Mouse (Mus musculus) cerebellum, postnatal 25 days (tissue): Measurements from ENCODE around the gene Slc16a8.

Experiments used
- DNase-seq, 2 experiments: peaks; one replicate each; pipeline ENCODE4 v3.0.0; 2021; ENCODE audit warnings: mixed read lengths in 2 of 2

The Slc16a8 gene

DNA sequence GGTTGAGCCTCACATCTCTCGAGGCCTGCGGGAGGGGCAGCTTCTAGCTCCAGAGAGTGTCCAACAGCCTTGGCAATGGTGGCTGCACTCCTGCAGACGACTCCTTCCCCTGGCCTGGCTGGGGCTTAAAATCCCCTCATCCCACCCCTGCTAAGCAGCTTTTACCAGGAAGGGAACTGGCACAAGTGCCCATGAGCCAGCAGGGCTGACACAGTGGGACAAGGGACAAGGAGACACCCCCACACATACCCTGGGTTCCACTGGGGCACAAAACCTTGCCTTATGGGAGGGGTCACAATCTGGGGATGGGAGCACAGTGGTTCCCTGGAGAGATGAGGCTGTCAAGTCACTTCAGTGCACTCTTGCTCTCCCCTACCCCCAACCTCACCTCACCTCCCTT lies at the start of gene Slc16a8:
TSS of gene Slc16a8 (minus strand) at position 101 of the 400 bp plus-strand sequence.
- DNase-seq, result no peak

DNA sequence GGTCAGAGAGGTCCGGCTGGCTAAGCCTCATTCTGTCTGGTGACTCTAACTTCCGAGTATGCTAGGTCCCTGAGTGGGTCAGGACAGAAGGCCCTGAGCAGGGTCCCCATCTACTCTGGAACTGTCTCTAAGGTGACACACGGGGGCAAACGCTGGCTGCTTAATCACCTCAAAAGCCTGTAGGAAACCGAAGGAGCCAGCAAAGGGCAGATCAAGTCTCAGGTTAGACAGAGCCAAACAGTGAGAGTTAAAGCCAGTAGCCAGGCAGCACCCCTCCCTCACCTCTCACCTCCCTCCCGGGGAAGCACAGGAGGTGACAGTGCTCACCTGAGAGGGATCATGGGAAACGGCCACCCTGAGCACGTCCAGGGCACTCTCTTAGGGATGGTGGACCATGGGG lies 49.2 kb upstream of the Slc16a8 start:
- peak; percentile 25 to 32 for DNase-seq

DNA sequence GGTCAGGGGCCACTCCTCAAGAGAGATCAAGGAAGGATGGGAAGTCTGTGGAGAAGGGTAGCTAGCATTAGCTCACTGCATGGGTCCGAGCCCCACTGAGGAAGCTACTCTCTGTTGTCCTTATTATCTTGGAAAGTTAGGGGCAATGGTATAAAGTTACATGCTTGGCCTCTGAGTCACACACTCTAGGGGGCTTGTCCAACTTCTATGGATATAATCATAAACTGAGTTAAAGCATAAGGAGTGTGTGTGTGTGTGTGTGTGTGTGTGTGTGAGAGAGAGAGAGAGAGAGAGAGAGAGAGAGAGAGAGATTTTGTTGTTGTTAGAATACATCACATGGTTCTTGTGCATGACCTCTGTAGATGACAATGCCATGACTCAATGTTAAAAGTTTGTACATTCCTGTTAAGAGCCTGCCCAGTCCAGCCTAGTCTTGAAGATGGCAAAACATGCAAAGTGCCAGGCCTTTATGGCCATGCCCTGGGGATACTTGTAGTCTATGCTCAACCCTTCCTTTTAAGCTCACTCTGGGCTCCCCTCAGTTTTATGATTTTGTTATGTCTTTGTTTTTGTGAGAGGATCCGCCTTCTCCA lies 45.1 kb upstream of the Slc16a8 start:
- no peak for DNase-seq

DNA sequence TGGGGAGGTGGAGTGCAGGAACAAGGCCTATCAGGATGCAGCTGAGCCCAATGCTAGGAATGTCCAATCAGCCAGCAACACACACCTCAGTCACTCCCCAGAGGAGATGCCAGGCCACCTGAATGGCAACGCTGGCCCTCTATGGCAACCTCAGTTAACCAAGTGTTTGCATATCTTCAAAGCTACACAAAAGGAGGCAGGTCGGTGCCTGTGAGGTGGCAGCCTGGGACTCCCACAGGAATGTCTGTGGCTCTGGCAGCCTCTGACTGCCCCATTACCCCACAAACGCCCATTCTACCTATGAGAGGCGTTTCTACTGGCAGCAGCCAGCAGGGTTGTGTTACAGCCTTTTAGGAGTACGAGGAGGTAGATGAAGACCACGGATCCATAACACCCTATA lies 44.0 kb upstream of the Slc16a8 start:
- no peak for DNase-seq

DNA sequence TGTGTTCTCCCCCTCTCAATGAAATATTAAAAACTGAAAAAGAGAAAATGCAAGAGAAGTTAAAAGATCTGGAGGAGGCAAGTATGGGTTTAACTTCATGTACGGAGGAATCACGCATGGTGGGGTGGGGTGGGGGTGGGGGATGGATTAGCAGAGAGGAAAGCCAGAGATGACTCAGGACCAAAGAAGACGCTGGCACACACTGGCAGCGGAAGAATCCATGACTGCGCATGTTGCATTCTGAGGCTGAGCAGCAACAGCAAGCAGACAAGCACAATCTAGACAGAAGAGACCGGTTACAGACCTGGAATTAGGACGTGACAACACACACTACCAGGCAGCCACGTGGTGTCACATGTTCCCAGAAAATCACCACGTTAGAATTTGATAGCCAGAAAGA lies 38.2 kb upstream of the Slc16a8 start:
- DNase-seq, result no peak

DNA sequence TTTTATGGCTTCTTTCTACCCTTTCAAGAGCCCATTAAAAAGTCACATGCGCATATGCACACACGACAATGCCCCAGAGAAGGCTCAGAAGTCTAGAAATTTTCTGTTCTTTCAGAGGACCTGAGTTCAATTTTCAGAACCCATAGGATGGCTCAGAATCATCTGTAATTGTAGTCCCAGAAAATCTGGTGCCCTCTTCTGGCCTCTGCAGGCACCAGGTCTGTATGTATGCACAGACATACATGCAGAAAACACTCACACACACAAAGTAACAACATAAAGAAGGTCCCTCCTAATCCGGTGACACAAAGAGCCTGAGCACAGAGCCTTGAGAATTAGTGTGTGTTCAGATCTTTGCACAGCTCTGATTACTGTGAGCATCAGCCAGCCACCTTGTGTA lies 35.8 kb upstream of the Slc16a8 start:
- DNase-seq, result no peak

DNA sequence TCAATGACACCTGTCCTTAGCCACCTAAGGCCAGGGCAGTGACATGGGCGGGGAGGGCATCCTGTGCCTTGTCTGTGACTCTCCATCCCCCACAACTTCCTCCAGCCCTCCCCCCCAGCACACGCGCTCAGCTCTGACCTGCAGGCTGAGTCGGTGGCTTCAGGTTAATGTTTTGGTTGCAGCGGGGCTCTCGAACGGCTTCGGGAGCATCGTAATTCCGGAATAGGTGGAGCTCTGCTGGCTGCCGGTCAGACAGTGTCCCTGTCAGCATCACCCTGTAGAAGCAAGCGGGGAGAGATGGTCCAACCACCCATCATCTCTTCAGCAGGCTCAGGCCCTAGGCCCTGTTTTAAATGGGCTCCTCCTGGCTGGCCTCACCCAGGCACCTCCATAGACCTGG lies 34.9 kb upstream of the Slc16a8 start:
- DNase-seq, result no peak

DNA sequence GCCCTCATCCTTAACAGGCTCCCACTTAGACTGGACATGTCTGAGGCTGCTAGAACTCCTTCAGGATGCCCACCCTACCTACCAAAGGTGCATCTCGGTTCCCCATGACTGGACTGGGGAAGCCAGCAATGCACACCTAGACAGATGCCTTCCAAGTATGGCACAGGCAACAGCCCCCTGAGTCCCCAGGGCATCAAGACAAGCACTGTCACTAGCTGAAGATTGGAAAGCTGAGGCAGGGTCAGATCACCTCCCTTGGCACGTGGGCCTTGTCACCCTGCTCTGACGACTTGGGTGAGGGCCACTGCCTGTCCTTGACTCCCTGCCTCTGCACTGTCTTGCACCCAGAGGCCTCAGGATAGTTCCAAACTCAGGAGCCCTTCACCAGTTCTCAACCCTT lies 33.8 kb upstream of the Slc16a8 start:
- no peak for DNase-seq

DNA sequence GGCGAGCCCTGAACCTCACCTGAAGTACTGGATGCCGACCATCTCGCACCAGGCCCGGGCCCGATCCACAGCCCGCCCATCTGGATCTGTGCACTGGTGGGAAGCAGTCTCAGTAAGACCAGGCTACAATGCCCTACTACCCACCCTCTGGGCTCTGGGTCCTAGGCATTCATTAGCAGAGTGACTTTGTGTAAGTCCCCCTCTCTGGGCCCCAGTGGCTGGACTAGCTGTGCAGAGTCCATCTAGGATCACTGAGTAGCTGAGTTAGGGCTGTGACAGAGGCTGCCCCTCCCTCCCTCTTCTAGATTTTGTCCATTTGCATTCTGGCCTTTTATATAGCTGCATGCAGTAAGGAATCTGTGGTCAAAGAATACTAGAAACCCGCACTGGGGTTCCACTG lies 32.5 kb upstream of the Slc16a8 start:
- no peak for DNase-seq

DNA sequence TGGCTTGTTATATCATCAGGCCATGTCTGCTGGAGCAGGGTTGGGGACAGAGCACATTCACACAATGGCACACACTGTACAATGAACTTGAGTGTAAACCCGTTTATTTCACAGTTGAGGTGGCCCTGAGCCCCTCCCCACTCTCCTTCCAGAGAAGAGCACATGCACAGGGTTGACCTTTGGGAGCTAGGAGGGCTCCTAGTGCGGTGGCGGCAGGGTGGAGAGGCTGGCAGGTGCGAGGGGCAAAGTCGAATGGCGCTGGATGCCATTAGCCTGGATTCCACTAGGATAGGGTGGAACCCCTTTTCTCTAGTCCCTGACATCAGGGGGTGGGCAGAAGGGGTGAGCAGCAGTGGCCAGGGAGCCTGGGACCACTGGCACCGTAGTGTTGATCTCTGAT lies 31.6 kb upstream of the Slc16a8 start:
- no peak for DNase-seq

DNA sequence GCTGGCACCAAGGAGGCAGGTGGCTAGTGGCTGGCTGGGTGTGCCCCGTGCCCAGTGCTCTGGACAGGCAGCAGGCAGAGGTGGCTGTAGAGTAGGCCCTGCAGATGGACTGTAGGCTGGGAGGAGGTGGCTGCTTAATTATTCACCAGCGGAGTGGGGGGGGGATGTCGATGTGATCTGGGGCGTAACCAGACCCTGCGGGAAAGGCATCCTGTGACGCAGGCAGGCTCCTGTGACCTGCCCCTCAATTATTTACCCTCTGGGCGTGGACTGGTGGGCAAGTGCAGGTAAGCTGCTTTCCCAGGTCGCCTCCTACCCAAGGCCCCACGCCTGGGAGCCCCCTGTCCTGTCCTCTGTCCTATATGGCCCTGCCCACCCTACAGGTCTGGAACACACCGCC lies 30.8 kb upstream of the Slc16a8 start, which contains the start of gene Baiap2l2:
TSS of gene Baiap2l2 (minus strand) at position 139 of the 400 bp plus-strand sequence.
- DNase-seq, result no peak

DNA sequence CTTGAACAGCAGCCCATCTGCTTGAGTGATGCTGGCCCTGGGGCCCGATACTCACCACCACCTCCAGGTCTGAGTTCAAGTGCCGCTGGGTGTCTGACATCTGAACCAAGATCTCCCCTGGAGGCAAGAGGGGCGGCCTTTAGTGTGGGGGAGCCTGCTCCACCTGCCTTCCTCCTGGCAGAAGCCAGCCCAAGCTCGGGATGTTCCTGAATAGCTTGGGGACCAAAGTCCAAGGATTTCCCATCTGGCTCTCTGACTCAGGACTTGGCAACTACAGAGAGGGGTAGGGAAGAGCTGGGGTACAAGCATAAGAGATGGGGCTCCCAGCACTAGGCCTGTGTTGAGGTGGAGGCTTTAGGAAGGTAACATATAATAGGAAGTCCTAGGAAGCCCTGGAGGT lies 28.8 kb upstream of the Slc16a8 start:
- no peak for DNase-seq

DNA sequence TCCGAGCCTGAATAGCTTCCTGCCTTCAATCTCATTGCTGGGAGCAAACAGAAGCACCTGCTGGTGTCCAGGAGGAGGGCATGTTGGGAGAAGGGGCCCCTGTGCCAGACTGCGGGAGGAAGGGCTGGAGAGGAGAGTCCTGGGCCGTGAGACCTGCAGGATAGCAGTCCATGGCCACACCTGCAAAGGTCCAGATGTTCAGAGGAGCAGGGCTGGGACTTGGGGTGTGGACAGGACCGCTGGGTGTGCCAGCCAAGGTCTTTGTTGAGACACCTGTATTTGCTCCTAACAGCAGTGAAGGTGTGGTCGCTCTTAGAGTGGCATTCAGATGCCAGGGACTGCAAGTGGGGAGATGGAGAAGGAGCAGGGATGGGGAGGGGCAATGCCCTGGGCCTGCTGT lies 27.9 kb upstream of the Slc16a8 start:
- DNase-seq, result no peak

DNA sequence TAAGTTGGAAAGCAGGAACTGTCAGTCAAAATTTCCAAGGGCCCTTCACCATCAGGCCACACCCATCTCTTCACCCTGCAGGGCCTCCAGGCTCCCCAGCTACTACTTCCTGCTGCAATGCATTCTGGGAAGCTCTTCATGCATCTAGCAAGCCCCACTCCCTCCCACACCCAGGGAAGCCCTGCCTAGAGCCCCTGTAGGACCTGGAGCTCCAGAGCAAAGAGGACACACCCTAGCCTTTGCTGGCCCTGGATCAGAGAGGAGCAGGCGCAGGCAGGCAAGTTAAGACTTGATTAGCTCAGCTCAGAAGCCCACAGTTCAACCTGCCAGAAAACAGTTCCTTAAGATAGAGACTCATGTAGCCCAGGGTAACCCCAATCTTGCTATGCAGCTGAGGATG lies 26.8 kb upstream of the Slc16a8 start:
- DNase-seq, result no peak

DNA sequence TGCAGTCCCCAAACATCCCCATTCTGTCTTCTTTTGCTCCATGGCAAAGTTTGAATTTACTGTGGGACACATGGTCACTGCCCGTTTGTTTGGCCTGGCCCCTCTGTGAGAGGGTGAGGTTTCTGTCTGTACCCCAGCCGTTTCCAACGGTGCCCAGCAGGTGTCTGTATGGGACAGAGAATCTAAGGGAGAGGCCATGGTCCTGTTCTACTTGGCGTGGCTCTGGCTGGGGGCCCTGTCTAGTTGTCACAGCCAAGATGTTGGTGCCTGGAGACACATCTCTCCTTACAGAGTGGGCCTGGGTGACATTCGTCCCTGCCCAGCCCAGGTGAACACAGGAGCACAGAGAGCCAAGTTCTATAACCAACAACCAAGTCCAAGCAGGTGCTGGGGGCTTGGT lies 26.3 kb upstream of the Slc16a8 start:
- DNase-seq, result no peak

DNA sequence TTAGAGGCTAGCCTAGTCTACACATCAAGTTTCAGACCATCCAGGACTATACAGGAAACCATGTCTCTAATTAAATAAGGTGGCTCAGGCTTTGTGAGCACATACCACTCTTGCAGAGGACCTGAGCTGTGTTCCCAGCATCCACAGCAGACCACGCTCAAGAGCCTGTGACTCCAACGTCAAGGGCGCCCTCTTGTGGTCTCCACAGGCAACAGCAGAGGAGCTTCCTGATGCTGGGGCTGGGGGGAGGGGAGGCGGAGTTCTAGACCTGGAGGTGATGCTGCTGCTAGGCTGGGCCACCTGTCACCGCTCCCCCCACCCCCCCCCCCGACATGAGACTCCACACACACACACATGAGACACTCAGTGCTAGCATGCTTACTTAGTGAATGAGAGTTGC lies 25.6 kb upstream of the Slc16a8 start:
- peak in 1 of 2 experiments; percentile 38 for DNase-seq

DNA sequence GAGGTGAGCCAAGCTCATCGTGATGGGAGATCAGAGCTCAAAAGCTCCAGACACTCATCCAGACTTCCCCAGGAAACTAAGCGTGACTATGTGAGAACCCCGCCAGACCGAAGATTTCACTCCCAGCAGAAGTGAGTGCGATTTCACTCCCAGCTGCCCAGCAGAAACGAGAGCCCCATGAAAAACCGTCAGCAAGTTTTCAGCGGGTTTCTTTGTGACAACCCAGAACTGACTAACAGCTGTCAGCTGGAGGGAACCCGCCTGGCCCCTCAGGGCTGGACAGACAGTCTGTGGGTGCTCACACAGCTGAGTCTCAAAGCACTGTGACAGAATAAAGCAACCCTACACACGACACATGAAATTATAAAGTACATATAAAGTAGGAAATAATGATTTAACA lies 23.2 kb upstream of the Slc16a8 start:
- DNase-seq, result no peak

DNA sequence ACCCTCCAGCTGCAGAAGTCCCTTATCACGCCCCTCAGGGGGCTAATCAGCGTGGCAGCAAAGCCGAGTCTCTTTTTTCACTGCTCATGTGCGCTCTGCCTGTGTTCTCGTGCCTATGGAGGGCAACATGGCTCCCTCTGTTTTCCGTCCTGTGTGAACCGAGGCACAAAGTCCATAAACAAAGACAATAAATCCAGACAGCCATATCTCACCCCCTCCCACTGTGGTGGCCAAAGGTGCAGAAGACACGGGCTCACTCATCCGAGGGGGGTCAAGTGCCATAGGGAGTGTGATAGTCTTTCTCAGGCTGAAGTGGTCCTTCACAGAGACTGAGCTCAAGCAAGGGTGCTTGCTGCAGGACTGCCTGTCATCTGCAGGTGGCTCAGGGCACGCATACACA lies 18.5 kb upstream of the Slc16a8 start:
- no peak for DNase-seq

DNA sequence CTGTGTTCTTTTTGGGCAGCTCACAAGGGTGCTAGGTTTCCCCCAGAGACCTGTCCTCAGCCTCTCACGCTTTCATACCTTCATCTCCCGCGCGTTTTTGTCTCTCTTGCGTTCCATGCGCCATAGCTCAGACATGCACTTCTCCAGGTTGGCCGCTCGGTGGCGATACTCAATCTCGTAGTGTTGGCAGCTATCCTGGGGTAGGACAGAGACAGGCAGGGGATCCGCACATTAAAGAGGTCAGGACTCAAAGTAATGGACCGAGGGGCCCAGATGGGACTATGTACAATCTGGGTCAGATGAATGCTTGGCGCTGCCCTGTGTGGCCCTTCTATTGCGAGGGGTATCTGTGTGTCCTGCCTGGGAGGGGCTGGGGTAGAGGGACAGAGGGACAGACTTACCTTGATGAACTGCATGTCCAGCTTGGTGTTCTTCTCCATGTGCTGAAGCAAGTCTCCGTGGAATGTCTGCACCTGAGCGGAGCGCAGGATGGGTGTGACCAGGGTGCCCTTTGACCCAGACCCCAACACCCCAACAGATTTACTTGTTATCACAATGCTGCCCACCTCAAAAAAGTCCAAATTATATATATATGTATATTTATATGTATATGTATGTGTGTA lies 16.7 kb upstream of the Slc16a8 start:
- peak; percentile 35 to 59 for DNase-seq

DNA sequence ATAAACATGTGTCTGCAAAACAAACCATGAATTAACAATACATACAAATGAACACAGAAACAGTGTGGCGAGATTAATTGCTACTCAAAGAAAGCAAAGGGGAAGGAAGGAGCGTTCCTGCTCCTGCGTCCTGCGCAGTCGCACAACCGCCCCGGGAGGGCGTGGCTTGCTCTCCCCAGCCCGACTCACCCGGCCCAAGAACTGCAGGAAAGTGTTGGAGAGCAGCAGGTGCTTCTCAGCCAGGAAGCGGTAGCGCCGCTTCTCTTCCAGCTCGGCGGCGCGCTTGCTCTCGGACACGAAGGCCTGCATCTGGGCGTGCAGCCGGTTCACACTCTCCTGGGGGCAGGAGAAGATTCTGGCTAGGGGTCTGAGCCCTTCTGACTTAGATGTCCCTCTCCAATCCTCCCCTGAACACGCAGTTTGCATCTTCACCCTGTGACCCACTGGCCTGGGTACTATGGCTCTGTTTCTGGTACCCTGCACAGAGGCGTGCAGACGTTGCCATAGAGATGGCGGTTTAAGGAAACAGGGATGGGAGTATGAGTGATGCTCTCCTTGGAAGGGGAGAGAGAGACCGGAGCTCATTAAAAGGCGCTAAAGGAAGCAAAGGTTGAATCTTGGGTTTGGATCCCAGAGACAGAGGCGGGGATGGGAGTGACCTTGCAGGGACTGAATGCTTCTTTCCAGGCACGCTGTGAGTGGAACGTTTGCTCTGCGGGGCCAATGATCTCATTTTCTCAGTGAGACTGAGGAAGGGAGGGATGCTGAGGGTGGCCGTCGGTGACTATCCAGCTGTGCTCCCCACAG lies 16.0 kb upstream of the Slc16a8 start:
- peak; percentile 48 to 73 for DNase-seq

DNA sequence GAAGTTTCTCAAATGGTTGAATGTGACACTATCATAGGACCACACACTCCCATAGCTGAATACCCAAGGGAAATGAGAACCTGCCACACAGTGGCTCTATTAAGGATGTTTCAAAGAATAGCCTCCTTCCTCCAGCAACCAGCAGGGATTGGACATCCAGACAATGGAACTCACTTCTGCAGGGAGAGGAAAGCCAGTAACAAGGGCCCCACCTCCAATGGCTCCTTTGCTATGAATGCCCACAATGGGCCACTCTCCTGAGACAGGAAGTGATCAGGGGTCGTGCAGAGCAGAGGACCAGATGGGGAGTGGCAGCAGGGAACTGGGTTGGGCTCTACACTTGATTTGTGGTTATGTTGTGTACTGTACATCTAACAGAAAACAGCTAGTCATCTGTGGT lies 14.0 kb upstream of the Slc16a8 start:
- DNase-seq, result no peak

DNA sequence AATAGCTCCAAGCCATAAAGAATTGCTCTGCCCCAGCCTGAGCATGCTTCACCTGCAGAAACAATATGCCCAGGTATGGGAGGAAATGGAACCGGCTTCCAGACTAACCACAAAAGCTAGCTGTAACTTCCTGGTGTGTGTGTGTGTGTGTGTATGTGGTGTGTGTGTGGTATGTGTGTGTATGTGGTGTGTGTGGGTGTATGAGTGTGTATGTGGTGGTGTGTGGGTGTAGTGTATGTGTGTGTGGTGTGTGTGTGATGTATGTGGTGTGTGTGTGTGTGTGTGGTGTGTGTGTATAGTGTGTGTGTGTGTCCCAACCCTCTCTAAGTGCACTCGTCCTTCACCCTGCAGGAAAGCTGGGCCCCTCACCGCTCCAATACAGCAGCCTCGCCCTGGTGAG lies 10.8 kb upstream of the Slc16a8 start:
- no peak for DNase-seq

DNA sequence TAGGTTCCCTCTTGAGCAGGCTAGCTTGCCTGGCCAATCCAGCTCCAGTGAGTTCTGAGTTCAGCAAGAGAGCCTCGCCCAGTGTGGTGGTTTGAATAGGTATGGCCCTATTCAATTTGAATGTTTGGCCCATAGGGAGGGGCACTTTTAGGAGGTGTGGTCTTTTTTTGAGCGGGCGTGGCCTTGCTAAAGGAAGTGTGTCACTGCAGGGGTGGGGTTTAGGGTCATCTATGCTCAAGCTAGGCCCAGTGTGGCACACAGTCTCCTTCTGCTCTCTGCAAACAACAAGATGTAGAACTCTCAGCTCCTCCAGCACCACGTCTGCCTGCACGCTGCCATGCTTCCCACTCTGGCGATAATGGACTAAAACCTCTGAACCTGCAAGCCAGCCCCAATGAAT lies 9.2 kb upstream of the Slc16a8 start:
- DNase-seq, result no peak

DNA sequence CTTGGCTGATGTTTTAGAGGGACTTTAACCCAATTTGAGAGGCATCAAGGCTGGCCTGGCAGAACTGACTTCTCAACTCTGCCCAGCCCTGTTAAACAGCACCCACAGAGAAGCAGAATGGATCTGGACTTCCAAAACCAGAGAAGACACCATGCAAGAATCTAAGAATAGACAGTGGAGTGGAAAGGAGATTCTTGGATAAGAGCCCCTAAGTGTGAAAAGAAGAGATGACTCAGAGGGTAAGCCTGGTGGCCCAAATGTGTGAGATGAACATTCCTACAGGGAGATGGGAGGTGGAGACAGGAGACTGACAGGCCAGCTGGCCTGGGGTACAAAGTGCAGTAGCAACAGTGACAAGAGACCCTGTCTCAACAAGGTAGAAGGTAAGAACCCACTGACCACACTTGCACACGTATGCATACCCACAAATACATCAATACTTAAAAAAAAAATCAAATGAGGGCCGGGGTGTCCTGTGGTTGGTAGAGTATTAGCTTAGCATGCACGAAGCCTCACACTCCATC lies 8.3 kb upstream of the Slc16a8 start:
- DNase-seq, result no peak
